Mouse (Mus musculus): ENCODE data around the gene Cyp2f2.

DNA sequence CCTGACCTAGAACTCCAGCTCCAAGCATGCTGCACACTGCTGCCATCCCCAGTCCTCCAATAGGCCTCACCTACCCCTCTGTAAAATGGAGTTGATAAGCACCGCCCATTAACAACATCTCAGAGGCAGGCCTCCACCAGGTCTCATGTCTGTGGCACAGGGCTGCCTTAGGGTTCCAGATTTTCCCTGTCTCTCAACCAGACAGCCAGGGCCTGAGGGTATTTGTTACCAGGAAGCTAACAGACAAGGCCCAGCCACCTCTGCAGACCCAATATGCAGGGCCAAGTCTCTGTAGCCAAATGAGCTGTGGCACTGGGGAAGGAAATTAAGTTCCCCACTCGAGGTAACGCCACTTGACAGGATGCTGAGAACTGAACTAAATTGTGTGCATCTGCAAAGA, 41.2 kb downstream of the Cyp2f2 start:
- TF ChIP-seq POLR2A (IDR thresholded peaks at IDR 0.05; ENCODE audit: low read depth, low read length) (no peak), CTCF (conservative IDR thresholded peaks at IDR 0.05; ENCODE audit: insufficient read depth, insufficient read length, low read depth, low read length) (no peak)
